Mouse (Mus musculus): ENCODE data around the gene Itln1. TPM values are rescaled to one million over a fixed set of nuclear protein-coding genes. Genes with fewer than 3 reads are reported as not detected.
"Not testable (repeated sequence)": the region's sequence is repeated elsewhere in the genome, so short reads cannot be mapped to it uniquely, and the experiment has no call there.

The Itln1 gene
- polyA plus RNA-seq, 1 experiment from 2014 or later = not detected

GRCm38 (mm10) chr1:171473920-171474640 lies 61.0 kb downstream of the Itln1 start:
- H3K4me1 ChIP-seq (replicated peaks) = no peaks in the 10 kb centered on the region
- ATAC-seq (ENCODE audit: low read depth) = no peak
- 70% methylated on average over 9 of the region's 9 CpGs for WGBS
- H3K27me3 ChIP-seq = no peaks in the 10 kb centered on the region
- H3K4me3 ChIP-seq = no peak overlapping the region
- H3K9ac ChIP-seq = no peak overlapping the region
- H3K4me2 ChIP-seq = no peak overlapping the region
- H3K27ac ChIP-seq (replicated peaks) = no peak overlapping the region
- no peaks in the 10 kb centered on the region for H3K36me3 ChIP-seq
- H3K9me3 ChIP-seq = no peaks in the 10 kb centered on the region

- Histone ChIP-seq H3K4me1 (replicated peaks) (no peaks in the 10 kb centered on the region), H3K36me3 (no peaks in the 10 kb centered on the region), H3K4me3 (no peak overlapping the region), H3K27me3 (no peaks in the 10 kb centered on the region), H3K9me3 (no peaks in the 10 kb centered on the region), H3K27ac (replicated peaks) (no peak overlapping the region), H3K9ac (no peak overlapping the region), H3K4me2 (no peak overlapping the region)
- ATAC-seq (ENCODE audit: low read depth) = no peak
- WGBS = 75% methylated on average over 4 of the region's 4 CpGs
These were observed 61.6 kb downstream of the Itln1 start for GRCm38 (mm10) chr1:171473506-171473905.

GRCm38 (mm10) chr1:171471941-171472340 lies 63.2 kb downstream of the Itln1 start:
- H3K4me2 ChIP-seq; ATAC-seq (ENCODE audit: low read depth); H3K9me3 ChIP-seq; H3K4me1 ChIP-seq (replicated peaks); H3K27ac ChIP-seq (replicated peaks); H3K27me3 ChIP-seq; H3K36me3 ChIP-seq; H3K9ac ChIP-seq; H3K4me3 ChIP-seq: not testable (repeated sequence)
- 80% methylated on average over 8 of the region's 8 CpGs for WGBS

GRCm38 (mm10) chr1:171471452-171471851 lies 63.6 kb downstream of the Itln1 start:
- ATAC-seq (ENCODE audit: low read depth) = no peak
- 48% methylated on average over 1 of the region's 1 CpGs for whole genome bisulfite sequencing
- Histone ChIP-seq H3K9ac (no peak overlapping the region), H3K36me3 (no peaks in the 10 kb centered on the region), H3K4me3 (no peak overlapping the region), H3K27ac (replicated peaks) (no peak overlapping the region), H3K9me3 (no peaks in the 10 kb centered on the region), H3K27me3 (no peaks in the 10 kb centered on the region), H3K4me1 (replicated peaks) (no peaks in the 10 kb centered on the region), H3K4me2 (no peak overlapping the region)

- Histone ChIP-seq H3K9ac (no peak overlapping the region), H3K4me3 (no peak overlapping the region), H3K36me3 (no peaks in the 10 kb centered on the region), H3K27ac (replicated peaks) (no peak overlapping the region), H3K4me1 (replicated peaks) (no peaks in the 10 kb centered on the region), H3K9me3 (no peaks in the 10 kb centered on the region), H3K4me2 (no peak overlapping the region), H3K27me3 (no peaks in the 10 kb centered on the region)
- WGBS = 97% methylated on average over 5 of the region's 5 CpGs
- no peak for ATAC-seq (ENCODE audit: low read depth)
These were observed 64.2 kb downstream of the Itln1 start for GRCm38 (mm10) chr1:171470896-171471295.

- Histone ChIP-seq H3K27me3 (no peaks in the 10 kb centered on the region), H3K27ac (replicated peaks) (no peak overlapping the region), H3K9ac (no peak overlapping the region), H3K9me3 (no peaks in the 10 kb centered on the region), H3K4me3 (no peak overlapping the region), H3K4me1 (replicated peaks) (no peaks in the 10 kb centered on the region), H3K36me3 (no peaks in the 10 kb centered on the region), H3K4me2 (no peak overlapping the region)
- no peak for ATAC-seq (ENCODE audit: low read depth)
- 31% methylated on average over 7 of the region's 7 CpGs for WGBS
These were observed 64.7 kb downstream of the Itln1 start for GRCm38 (mm10) chr1:171470371-171470871.

GRCm38 (mm10) chr1:171469678-171470077 lies 65.4 kb downstream of the Itln1 start:
- no peak overlapping the region for H3K4me2 ChIP-seq
- ATAC-seq (ENCODE audit: low read depth) = no peak
- no peak overlapping the region for H3K4me3 ChIP-seq
- no peaks in the 10 kb centered on the region for H3K36me3 ChIP-seq
- H3K9me3 ChIP-seq = no peaks in the 10 kb centered on the region
- H3K4me1 ChIP-seq (replicated peaks) = no peaks in the 10 kb centered on the region
- no peak overlapping the region for H3K9ac ChIP-seq
- WGBS = 91% methylated on average over 3 of the region's 3 CpGs
- no peaks in the 10 kb centered on the region for H3K27me3 ChIP-seq
- no peak overlapping the region for H3K27ac ChIP-seq (replicated peaks)

Other genes with a start within 250 kb of the Itln1 start
- 89.3 and 97.3 TPM in 2 replicates for gene Usp21, start 247.3 kb downstream of the Itln1 start, polyA plus RNA-seq (2015; fragmentation: Nextera tagmentation; extraction: Ambion mirVana)
- 124 and 132 TPM in 2 replicates for gene Ufc1, start 240.3 kb downstream of the Itln1 start, polyA plus RNA-seq (2015; fragmentation: Nextera tagmentation; extraction: Ambion mirVana)
- 47.4 and 52.7 TPM in 2 replicates for gene Dedd, start 206.1 kb downstream of the Itln1 start, polyA plus RNA-seq (2015; fragmentation: Nextera tagmentation; extraction: Ambion mirVana)
- 51.9 and 52.1 TPM in 2 replicates for gene Nit1, start 189.6 kb downstream of the Itln1 start, polyA plus RNA-seq (2015; fragmentation: Nextera tagmentation; extraction: Ambion mirVana)
- gene Pfdn2, start 189.6 kb downstream of the Itln1 start, polyA plus RNA-seq (2015; fragmentation: Nextera tagmentation; extraction: Ambion mirVana) = 152 and 159 TPM in 2 replicates
- 3.3 and 4.0 TPM in 2 replicates for gene Klhdc9, start 174.5 kb downstream of the Itln1 start, polyA plus RNA-seq (2015; fragmentation: Nextera tagmentation; extraction: Ambion mirVana)
- 2.1 TPM in 2 replicates for gene Nectin4, start 165.2 kb downstream of the Itln1 start, polyA plus RNA-seq (2015; fragmentation: Nextera tagmentation; extraction: Ambion mirVana)
- gene Arhgap30, start 146.3 kb downstream of the Itln1 start, polyA plus RNA-seq (2015; fragmentation: Nextera tagmentation; extraction: Ambion mirVana) = 1.2 TPM in 2 replicates
- 183 and 188 TPM in 2 replicates for gene Usf1, start 124.0 kb downstream of the Itln1 start, polyA plus RNA-seq (2015; fragmentation: Nextera tagmentation; extraction: Ambion mirVana)
- gene Tstd1, start 116.4 kb downstream of the Itln1 start, polyA plus RNA-seq (2015; fragmentation: Nextera tagmentation; extraction: Ambion mirVana) = 7.8 and 8.5 TPM in 2 replicates
- 14.7 and 15.1 TPM in 2 replicates for gene F11r, start 97.8 kb downstream of the Itln1 start, polyA plus RNA-seq (2015; fragmentation: Nextera tagmentation; extraction: Ambion mirVana)
- 28.5 and 28.6 TPM in 2 replicates for gene Alyref2, start 31.8 kb downstream of the Itln1 start, polyA plus RNA-seq (2015; fragmentation: Nextera tagmentation; extraction: Ambion mirVana)
- not detected in 2 replicates for gene Cd244a, start 23.9 kb upstream of the Itln1 start, polyA plus RNA-seq (2015; fragmentation: Nextera tagmentation; extraction: Ambion mirVana)
- gene Ly9, start 72.1 kb upstream of the Itln1 start, polyA plus RNA-seq (2015; fragmentation: Nextera tagmentation; extraction: Ambion mirVana) = 0.18 and 0.35 TPM in 2 replicates
- gene Slamf7, start 117.7 kb upstream of the Itln1 start, polyA plus RNA-seq (2015; fragmentation: Nextera tagmentation; extraction: Ambion mirVana) = not detected in 2 replicates
- 1.1 and 1.7 TPM in 2 replicates for gene Cd48, start 146.7 kb upstream of the Itln1 start, polyA plus RNA-seq (2015; fragmentation: Nextera tagmentation; extraction: Ambion mirVana)
- gene Slamf1, start 231.8 kb upstream of the Itln1 start, polyA plus RNA-seq (2015; fragmentation: Nextera tagmentation; extraction: Ambion mirVana) = 0.12 and 0.22 TPM in 2 replicates